Mouse (Mus musculus) heart, embryonic 10.5 days (tissue): ENCODE data around the gene Tnfsf9. TPM values are rescaled to one million over a fixed set of nuclear protein-coding genes. Genes with fewer than 3 reads are reported as not detected.

Experiments used
- DNase-seq: peaks from one replicate; pipeline ENCODE4 v3.0.0-alpha.2; 2017; ENCODE audit warnings: low spot score
- H3K27ac ChIP-seq: fragments of 300-500 bp; sonication (generic); 2 replicates; pipeline ENCODE4 v1.5.1; 2016; ENCODE audit warnings: mild to moderate bottlenecking
- H3K27me3 ChIP-seq: fragments of 300-500 bp; sonication (generic); 2 replicates; pipeline ENCODE4 v1.6.1; 2016; ENCODE audit warnings: mild to moderate bottlenecking; ENCODE audit not compliant: poor library complexity, insufficient read depth, severe bottlenecking
- H3K36me3 ChIP-seq: fragments of 300-500 bp; sonication (generic); 2 replicates; pipeline ENCODE4 v1.6.1; 2016; ENCODE audit warnings: mild to moderate bottlenecking, moderate library complexity
- H3K4me1 ChIP-seq: fragments of 300-500 bp; sonication (generic); 2 replicates; pipeline ENCODE4 v1.6.1; 2016; ENCODE audit warnings: mild to moderate bottlenecking
- H3K4me3 ChIP-seq: fragments of 300-500 bp; sonication (generic); 2 replicates; pipeline ENCODE4 v1.5.1; 2016; ENCODE audit warnings: mild to moderate bottlenecking, moderate library complexity
- H3K9me3 ChIP-seq: fragments of 300-500 bp; sonication (generic); 2 replicates; pipeline ENCODE4 v1.6.1; 2016; ENCODE audit warnings: mild to moderate bottlenecking, moderate library complexity
- WGBS: fragments of 180-500 bp; shearing (Covaris S2); methylation state at CpG from one replicate; pipeline ENCODE4 v1.1.7; 2016; 5-methylcytosine and 5-hydroxymethylcytosine counted together
- polyA plus RNA-seq: library from polyadenylated mRNA; unstranded; fragments of >200 nt; fragmentation: Nextera tagmentation; extraction: Ambion mirVana; gene quantifications from 2 replicates; pipeline ENCODE4 v1.2.1, GENCODE M21; 2016

The Tnfsf9 gene
- polyA plus RNA-seq, 1 experiment from 2014 or later: 7.0 TPM

GRCm38 (mm10) chr17:57148994-57149803 is 44.1 kb downstream of the Tnfsf9 start, which contains the start of gene Cd70:
Cd70 (minus strand) TSS chr17:57149777.
- 4% methylated on average over 38 of the region's 39 CpGs for whole genome bisulfite sequencing
- no peak for DNase-seq

GRCm38 (mm10) chr17:57153006-57153405 is 47.9 kb downstream of the Tnfsf9 start:
- peaks cover 5% of the 10 kb centered on the region for H3K4me1 ChIP-seq
- WGBS: 89% methylated on average over 6 of the region's 6 CpGs

More at GRCm38 (mm10) chr17:57148994-57149803, 44.1 kb downstream of the Tnfsf9 start, which contains the start of gene Cd70:
- Histone ChIP-seq H3K9me3 (0 out of 2 replicates have a peak, but pooled peaks cover 3% of the 10 kb centered on the region), H3K27ac (no peak within 1 kb of the TSS), H3K27me3 (peaks cover 65% of the 10 kb centered on the region), H3K4me3 (peak within 1 kb of the TSS; percentile 49), H3K36me3 (no peaks in the 10 kb centered on the region), H3K4me1 (peaks cover 5% of the 10 kb centered on the region)

GRCm38 (mm10) chr17:57153787-57154186 is 48.7 kb downstream of the Tnfsf9 start:
- DNase-seq: no peak
- no peak overlapping the region for H3K4me3 ChIP-seq
- peaks cover 4% of the 10 kb centered on the region for H3K4me1 ChIP-seq
- WGBS: 83% methylated on average over 4 of the region's 4 CpGs
- peaks cover 23% of the 10 kb centered on the region for H3K27me3 ChIP-seq
- 0 out of 2 replicates have a peak, but pooled peaks cover 3% of the 10 kb centered on the region for H3K9me3 ChIP-seq
- H3K27ac ChIP-seq: no peak overlapping the region
- no peaks in the 10 kb centered on the region for H3K36me3 ChIP-seq

More at GRCm38 (mm10) chr17:57153006-57153405, 47.9 kb downstream of the Tnfsf9 start:
- no peak for DNase-seq
- Histone ChIP-seq H3K27me3 (peaks cover 31% of the 10 kb centered on the region), H3K4me3 (no peak overlapping the region), H3K36me3 (no peaks in the 10 kb centered on the region), H3K9me3 (0 out of 2 replicates have a peak, but pooled peaks cover 3% of the 10 kb centered on the region), H3K27ac (no peak overlapping the region)

Other genes with a start within 250 kb of the Tnfsf9 start
- not detected in 2 replicates for gene Acsbg2, start 230.9 kb upstream of the Tnfsf9 start, polyA plus RNA-seq
- gene 1700061G19Rik, start 229.8 kb upstream of the Tnfsf9 start, polyA plus RNA-seq: 0.33 and 0.40 TPM in 2 replicates
- 42.3 and 46.0 TPM in 2 replicates for gene Mllt1, start 169.9 kb upstream of the Tnfsf9 start, polyA plus RNA-seq
- not detected in 2 replicates for gene Acer1, start 123.2 kb upstream of the Tnfsf9 start, polyA plus RNA-seq
- gene Clpp, start 115.0 kb upstream of the Tnfsf9 start, polyA plus RNA-seq: 144 and 165 TPM in 2 replicates
- gene Alkbh7, start 108.0 kb upstream of the Tnfsf9 start, polyA plus RNA-seq: 49.6 and 59.7 TPM in 2 replicates
- 0.53 TPM in 1 of 2 replicates, not detected in the other for gene Pspn, start 105.3 kb upstream of the Tnfsf9 start, polyA plus RNA-seq
- 39.4 and 56.0 TPM in 2 replicates for gene Gtf2f1, start 94.0 kb upstream of the Tnfsf9 start, polyA plus RNA-seq
- gene Gm17949, start 93.9 kb upstream of the Tnfsf9 start, polyA plus RNA-seq: 0.12 and 0.36 TPM in 2 replicates
- 30.1 and 31.3 TPM in 2 replicates for gene Khsrp, start 73.8 kb upstream of the Tnfsf9 start, polyA plus RNA-seq
- not detected in 2 replicates for gene Slc25a41, start 63.7 kb upstream of the Tnfsf9 start, polyA plus RNA-seq
- gene Crb3, start 46.2 kb upstream of the Tnfsf9 start, polyA plus RNA-seq: 0.65 and 3.6 TPM in 2 replicates
- gene Slc25a23, start 45.5 kb upstream of the Tnfsf9 start, polyA plus RNA-seq: 8.6 and 8.7 TPM in 2 replicates
- gene Dennd1c, start 26.8 kb upstream of the Tnfsf9 start, polyA plus RNA-seq: 0.68 and 2.2 TPM in 2 replicates
- 9.1 and 14.7 TPM in 2 replicates for gene Tubb4a, start 17.5 kb upstream of the Tnfsf9 start, polyA plus RNA-seq
- not detected in 2 replicates for gene Cd70, start 44.5 kb downstream of the Tnfsf9 start, polyA plus RNA-seq
- gene Tnfsf14, start 88.9 kb downstream of the Tnfsf9 start, polyA plus RNA-seq: 0.27 and 0.28 TPM in 2 replicates
- 0.46 and 5.3 TPM in 2 replicates for gene C3, start 122.8 kb downstream of the Tnfsf9 start, polyA plus RNA-seq
- gene Gpr108, start 143.1 kb downstream of the Tnfsf9 start, polyA plus RNA-seq: 25.2 and 28.6 TPM in 2 replicates
- gene Trip10, start 144.1 kb downstream of the Tnfsf9 start, polyA plus RNA-seq: 44.4 and 46.8 TPM in 2 replicates
- gene Vav1, start 173.8 kb downstream of the Tnfsf9 start, polyA plus RNA-seq: 1.2 and 2.7 TPM in 2 replicates